Comparison of ENCODE assay signal across 19 mouse cellular contexts in genomic region chr13:91758316-91759048, GRCm38 (mm10). TPM values are rescaled to one million over a fixed set of nuclear protein-coding genes. Genes with fewer than 3 reads are reported as not detected.
"Had no signal": no experiment of that assay in that cellular context is flagged by ENCODE, and none has a peak within 500 bp of the region (broad histone marks: within the 10 kb centered on the region; RNA-seq: fewer than 3 reads in every experiment).

No protein-coding gene starts in this region.

- H3K9ac ChIP-seq: limb, embryonic 12.5 days; liver, embryonic 13.5 days; midbrain, embryonic 15.5 days; neural tube, embryonic 12.5 days; stomach, embryonic 15.5 days had no signal

- H3K4me2 ChIP-seq: limb, embryonic 12.5 days; liver, embryonic 13.5 days; midbrain, embryonic 11.5 days; midbrain, embryonic 15.5 days; neural tube, embryonic 12.5 days; stomach, embryonic 15.5 days had no signal

- H3K4me3 ChIP-seq: limb, embryonic 12.5 days; liver, embryonic 13.5 days; megakaryocyte, embryonic 14.5 days; midbrain, embryonic 15.5 days; neural tube, embryonic 12.5 days; stomach, embryonic 15.5 days had no signal

- H3K4me1 ChIP-seq: limb, embryonic 12.5 days; liver, embryonic 13.5 days; midbrain, embryonic 15.5 days; neural tube, embryonic 12.5 days; stomach, embryonic 15.5 days had no signal

- H3K27me3 ChIP-seq: limb, embryonic 12.5 days; liver, embryonic 13.5 days; midbrain, embryonic 15.5 days; neural tube, embryonic 12.5 days; stomach, embryonic 15.5 days had no signal

- DNase-seq: kidney, adult 8-10 months; kidney, postnatal 25 days; layer of hippocampus, adult 9-11 months; layer of hippocampus, postnatal 36 days; liver, embryonic 13.5 days; lung, adult 2 months; lung, postnatal 10 days; right cerebral cortex, postnatal 4 days; thymus, postnatal 36 days had no signal

- H3K27ac ChIP-seq: limb, embryonic 12.5 days; liver, embryonic 13.5 days; macrophage; midbrain, embryonic 15.5 days; neural tube, embryonic 12.5 days; stomach, embryonic 15.5 days had no signal

- H3K36me3 ChIP-seq: limb, embryonic 12.5 days; liver, embryonic 13.5 days; midbrain, embryonic 15.5 days; neural tube, embryonic 12.5 days; stomach, embryonic 15.5 days had no signal

- H3K9me3 ChIP-seq: limb, embryonic 12.5 days; liver, embryonic 13.5 days; megakaryocyte, embryonic 14.5 days; midbrain, embryonic 15.5 days; neural tube, embryonic 12.5 days; stomach, embryonic 15.5 days had no signal

- ATAC-seq: midbrain, embryonic 15.5 days had no signal

RNA-seq across cellular contexts. Expression of gene Acot12, which starts 17.2 kb away (rescaled TPM):
- total RNA-seq: monocyte, adult 5-6 weeks; neutrophil, adult 5-6 weeks had no signal
- polyA plus RNA-seq: limb, embryonic 12.5 days; lung, adult 2 months; macrophage; midbrain, embryonic 11.5 days; neural tube, embryonic 12.5 days; spleen, adult 2 months had no signal
